Mouse (Mus musculus): ENCODE measurements around the gene Adam20.
"Not testable (repeated sequence)": the region's sequence is repeated elsewhere in the genome, so short reads cannot be mapped to it uniquely, and the experiment has no call there.

Gene Adam20

GRCm38 (mm10) chr8:40792973-40793372, at the start of gene Adam20:
Gene Adam20 (plus strand): TSS chr8:40793273.
- DNase-seq: not testable (repeated sequence)

- not testable (repeated sequence) for DNase-seq
These were observed 41.2 kb upstream of the Adam20 start, which contains the start of gene Adam25 for GRCm38 (mm10) chr8:40751908-40752307. Gene Adam25 (plus strand): TSS chr8:40752208.

DNA sequence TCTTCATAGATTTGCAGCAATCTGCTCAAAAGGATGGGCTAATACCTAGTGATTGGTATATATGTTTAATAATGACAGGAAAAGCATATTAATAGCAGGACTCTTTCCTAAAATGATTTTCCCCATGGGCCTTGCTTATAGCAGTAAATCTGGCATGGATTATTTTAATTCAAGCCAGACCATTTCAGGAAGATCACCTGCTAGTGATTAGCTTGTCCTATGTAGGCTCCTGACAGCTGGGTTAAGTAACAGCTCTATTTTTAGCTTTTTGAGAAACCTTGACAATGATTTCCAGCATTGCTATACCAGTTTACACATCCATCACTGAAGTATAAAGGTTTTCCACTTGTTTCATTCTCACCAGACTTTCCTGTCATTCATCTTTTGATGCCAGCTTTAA, 9.8 kb upstream of the Adam20 start:
- no peak for DNase-seq

GRCm38 (mm10) chr8:40803379-40804079, 10.5 kb downstream of the Adam20 start:
- DNase-seq: no peak
